Mouse (Mus musculus) left cerebral cortex, postnatal 10 days (tissue): ENCODE measurements around the gene Impdh1. TPM values are rescaled to one million over a fixed set of nuclear protein-coding genes. Genes with fewer than 3 reads are reported as not detected.
"Not testable (repeated sequence)": the region's sequence is repeated elsewhere in the genome, so short reads cannot be mapped to it uniquely, and the experiment has no call there.

Source experiments
- DNase-seq, 2 experiments: peaks; one replicate each; pipeline ENCODE4 v3.0.0; 2021 to 2022; ENCODE audit warnings: low spot score in 2 of 2, mixed read lengths in 1 of 2; ENCODE audit errors: extremely low spot score in 1 of 2
- intact Hi-C: fragments of 180-260 bp; cut with DNase I; formaldehyde crosslinking; loops from one replicate; pipeline ENCODE4 v1.15.1; 2025
- total RNA-seq, 2 experiments: library from RNA; stranded (reverse); gene quantifications; 2 replicates each; pipeline ENCODE4 v1.2.3; 2021

Gene Impdh1
- total RNA-seq, result 100 to 1,000 TPM; 111 to 112 TPM

DNA sequence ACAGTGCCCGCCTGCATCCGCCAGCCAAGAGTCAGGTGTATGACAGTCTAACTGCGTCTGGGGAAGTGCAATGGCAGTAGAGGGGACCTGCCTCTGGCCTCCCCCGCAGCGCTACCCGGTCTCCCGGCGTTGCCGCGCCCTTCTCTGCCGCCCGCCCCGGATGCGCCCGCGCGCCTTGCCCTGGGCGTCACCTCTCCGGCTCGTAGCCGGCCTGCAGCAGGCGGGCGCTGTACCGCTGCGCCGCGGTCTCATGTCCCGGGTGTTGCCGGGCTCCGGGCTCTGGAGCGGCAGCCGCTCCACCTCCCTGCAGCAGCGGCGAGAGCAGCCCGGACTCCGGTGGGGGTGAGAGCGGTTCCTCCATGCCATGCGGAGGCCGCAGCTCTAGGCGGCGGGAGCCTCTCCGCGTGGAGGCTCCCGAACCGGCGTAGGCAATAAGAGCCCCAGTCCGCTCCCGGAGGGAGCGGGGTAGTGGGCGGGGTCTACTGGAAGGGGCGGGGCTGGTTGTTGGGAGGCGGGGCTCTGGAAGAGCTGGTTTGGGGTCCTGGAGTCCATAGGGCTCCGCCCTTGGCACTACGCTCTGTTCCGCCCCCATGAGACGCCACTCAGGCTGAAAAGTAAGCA, at the start of gene Impdh1:
TSS of gene Impdh1 (minus strand) at position 484 of the 621 bp plus-strand sequence.
- peak in 1 of 2 experiments; percentile 82 for DNase-seq
- intact Hi-C loops, result no loop called here

GRCm38 (mm10) chr6:29264456-29264781, 48.3 kb upstream of the Impdh1 start:
- intact Hi-C loops, result no loop called here
- no peak for DNase-seq

GRCm38 (mm10) chr6:29263650-29264455, 47.7 kb upstream of the Impdh1 start:
- intact Hi-C loops, result no loop called here
- peak; percentile 38 to 73 for DNase-seq

DNA sequence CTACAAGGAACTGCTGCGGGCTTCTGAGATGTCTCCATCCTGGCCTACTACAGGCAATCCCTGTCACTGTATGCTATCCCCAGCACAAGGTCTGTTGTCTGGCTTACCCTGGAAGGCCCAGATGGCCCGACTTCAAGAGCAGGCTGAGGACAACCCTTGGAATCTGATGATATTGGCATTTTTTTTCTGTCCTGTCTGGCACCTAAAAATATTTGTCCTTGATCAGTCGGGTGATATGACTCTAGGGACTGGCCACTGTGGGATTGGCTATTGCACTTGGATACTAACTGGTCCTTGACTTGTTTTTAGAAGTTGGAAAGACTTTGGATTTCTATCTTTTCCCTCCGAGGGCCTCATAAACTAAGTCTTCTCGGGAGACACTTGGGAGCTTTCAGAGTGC, 45.7 kb upstream of the Impdh1 start:
- intact Hi-C loops, result no loop called here
- DNase-seq, result no peak

DNA sequence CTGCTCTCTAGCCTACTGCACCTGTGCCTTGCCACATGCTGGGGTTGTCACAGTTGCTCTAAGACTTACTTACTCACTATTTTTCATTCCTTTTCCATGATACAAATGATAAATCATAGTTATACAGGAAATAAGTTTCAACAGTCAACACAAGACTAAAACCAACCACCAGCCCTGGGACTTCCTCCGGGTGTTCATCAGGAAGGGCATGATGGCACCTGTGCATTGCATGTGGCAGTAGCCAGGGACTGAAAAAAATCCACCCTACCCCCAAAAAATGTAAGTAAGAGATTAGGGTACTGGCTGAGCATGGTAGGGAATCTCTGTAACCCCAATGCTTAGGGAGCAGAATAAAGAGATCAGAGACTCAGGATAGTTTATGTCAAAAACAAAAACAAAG, 43.3 kb upstream of the Impdh1 start:
- intact Hi-C loops, result no loop called here
- no peak for DNase-seq

DNA sequence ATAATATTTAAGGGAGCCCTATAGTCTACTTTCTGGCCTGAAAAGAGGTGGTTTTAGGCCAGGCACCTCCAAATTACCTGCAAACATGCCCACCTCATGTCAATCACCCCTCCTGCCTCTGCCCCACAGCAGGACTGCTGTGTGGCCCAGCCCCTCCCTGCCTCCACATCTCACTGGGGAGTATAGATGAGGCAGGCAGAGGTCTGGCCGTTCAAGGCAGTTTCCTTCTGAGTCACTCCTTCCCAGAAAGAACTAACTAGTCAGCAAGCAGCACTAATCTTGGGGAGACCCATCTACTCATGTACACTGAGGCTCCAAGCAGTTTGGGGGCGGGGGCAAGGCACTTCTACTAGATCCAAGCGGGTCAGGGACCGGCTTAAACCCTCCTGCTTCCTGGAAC, 30.9 kb upstream of the Impdh1 start:
- intact Hi-C loops, result no loop called here
- DNase-seq, result no peak

- intact Hi-C loops, result no loop called here
- no peak for DNase-seq
Measured at GRCm38 (mm10) chr6:29246585-29246984, 30.4 kb upstream of the Impdh1 start.

GRCm38 (mm10) chr6:29246183-29246582, 30.0 kb upstream of the Impdh1 start:
- intact Hi-C loops, result no loop called here
- DNase-seq, result no peak

DNA sequence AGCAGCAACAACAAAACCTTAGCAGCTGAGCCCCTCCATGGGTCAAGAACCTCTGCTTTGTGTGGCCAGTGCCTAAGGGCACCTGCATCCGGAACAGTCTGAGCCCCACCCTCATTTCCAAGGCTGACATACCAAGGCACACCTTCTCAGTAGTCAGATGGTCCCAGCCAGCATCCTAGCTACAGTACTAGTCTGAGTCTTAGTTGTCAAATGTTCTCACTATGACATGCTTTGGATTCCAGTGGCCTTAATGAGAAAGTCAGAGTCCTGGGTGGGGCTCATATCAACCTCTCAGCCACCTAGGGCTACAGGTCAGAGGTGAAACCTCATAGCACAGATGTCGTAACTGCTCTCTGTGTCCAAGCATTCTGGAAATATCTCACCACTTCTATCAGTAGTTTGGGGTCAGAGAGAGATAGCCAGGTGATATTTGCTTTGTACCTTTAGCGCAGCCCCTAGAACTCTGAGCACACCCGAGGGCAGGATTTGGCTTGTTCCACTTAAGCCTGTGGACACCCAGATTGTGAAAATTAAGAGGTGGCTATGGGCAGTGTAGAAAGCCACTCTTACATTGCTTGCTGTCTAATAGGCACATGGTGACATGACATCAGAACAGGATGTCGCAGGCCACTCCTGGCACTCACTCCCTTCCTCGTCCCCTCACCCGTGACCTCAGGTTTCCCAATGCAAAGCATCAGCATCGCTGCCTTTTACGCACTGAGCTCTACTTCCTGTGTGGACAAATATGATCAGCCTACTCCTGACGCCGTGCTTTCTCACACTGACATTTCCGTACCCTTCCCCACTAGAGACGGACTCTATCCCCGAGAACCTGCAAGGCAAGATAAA, 29.3 kb upstream of the Impdh1 start:
- no peak for DNase-seq
- intact Hi-C loops, result no loop called here

- DNase-seq, result no peak
- intact Hi-C loops, result no loop called here
Measured at GRCm38 (mm10) chr6:29242265-29242664, 26.1 kb upstream of the Impdh1 start.

GRCm38 (mm10) chr6:29241697-29242096, 25.5 kb upstream of the Impdh1 start:
- intact Hi-C loops, result loop anchor here (2.0 kb wide), 1 partner anchor 37 kb away; the partner anchor contains the start of gene Fam71f2
- DNase-seq, result no peak

GRCm38 (mm10) chr6:29240806-29241205, 24.6 kb upstream of the Impdh1 start:
- intact Hi-C loops, result loop anchor here (2.0 kb wide), 1 partner anchor 38 kb away; the partner anchor contains the start of gene Fam71f2
- no peak for DNase-seq

GRCm38 (mm10) chr6:29234272-29234671, 18.1 kb upstream of the Impdh1 start:
- intact Hi-C loops, result no loop called here
- DNase-seq, result no peak

DNA sequence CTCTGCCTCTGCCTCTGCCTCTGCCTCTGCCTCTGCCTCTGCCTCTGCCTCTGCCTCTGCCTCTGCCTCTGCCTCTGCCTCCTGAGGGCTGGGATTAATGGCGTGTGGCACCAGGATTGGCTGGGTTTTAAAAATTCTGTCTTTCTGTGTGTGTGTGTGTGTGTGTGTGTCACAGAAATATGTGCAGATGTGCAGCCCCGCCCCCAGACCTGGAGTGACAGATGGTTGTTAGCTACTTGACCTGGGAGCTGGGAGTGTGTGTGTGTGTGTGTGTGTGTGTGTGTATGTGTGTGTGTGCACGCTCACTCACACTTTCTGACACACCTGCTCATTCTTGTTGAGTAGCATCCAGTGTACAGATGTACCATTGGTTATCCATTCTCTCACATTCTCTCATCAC, 17.5 kb upstream of the Impdh1 start:
- intact Hi-C loops, result no loop called here
- DNase-seq, result no peak

- DNase-seq, result no peak
- intact Hi-C loops, result no loop called here
Measured at GRCm38 (mm10) chr6:29232321-29232720, 16.2 kb upstream of the Impdh1 start.

DNA sequence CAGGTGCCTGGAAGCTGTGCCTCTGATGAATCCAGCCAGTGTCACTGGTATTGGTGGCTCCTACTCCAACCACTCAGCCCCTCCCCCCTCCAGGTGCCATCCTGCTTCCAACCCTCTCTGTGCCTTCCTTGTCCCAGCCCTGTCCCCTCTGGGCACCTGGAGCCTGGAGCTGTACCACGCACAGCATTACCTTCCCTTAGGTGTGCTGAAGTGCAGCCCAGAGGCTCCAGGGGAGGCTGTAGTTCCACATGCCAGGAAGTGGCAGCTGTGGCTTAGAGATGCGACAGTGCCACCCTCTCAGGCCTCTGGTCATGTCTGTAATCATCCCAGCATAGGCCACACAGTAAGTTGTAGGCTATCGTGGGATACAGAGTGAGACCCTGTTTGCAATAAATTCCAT, 15.6 kb upstream of the Impdh1 start:
- intact Hi-C loops, result no loop called here

GRCm38 (mm10) chr6:29230386-29230785, 14.2 kb upstream of the Impdh1 start:
- intact Hi-C loops, result no loop called here
- no peak for DNase-seq

More for the DNA sequence above, 15.6 kb upstream of the Impdh1 start:
- no peak for DNase-seq

DNA sequence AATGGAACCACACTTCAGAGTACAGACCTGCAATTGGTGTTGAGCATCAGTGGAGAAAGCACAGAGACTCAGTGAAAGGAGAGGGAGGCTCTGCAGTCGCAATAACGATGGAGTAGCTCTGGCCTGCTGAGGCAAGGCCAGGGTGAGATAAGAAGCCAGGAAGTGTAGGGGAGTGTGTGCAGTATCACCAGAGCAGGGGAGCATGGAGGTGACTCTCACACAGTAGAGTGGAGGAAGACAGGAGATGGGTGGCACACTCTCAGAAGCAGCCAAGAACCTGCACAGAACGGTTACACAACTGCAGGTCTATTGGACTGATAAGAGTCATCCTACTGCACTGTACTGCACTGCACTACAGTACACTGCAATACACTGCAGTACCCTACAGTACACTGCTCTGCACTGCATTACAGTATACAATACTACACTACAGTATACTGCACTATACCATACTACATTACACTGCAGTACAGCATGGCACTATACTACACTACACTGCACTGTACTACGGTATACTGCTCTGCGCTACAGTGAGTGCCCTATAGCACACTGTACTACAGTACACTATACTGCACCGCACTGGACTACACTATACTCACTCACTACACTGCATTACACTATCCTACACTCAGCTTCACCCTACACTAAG, 13.2 kb upstream of the Impdh1 start:
- intact Hi-C loops, result no loop called here
- no peak for DNase-seq

DNA sequence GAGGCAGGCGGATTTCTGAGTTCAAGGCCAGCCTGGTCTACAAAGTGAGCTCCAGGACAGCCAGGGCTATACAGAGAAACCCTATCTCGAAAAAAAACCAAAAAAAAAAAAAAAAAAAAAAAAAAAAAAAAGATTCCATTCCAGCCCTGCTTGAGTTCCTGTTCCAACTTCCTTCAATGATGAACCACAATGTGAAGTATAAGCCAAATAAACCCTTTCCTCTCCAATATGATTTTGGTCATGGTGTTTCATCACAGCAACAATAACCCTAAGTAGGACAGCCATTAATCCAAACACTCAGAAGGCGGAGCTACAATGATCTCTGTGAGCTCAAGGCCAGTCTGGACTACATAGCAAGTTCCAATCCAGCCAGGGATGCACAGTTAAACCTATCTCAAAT, 1.6 kb upstream of the Impdh1 start:
- DNase-seq, intact Hi-C loops: not testable (repeated sequence)
